Mouse (Mus musculus) stomach, postnatal 0 days (tissue): ENCODE measurements around the gene Fam126a. TPM values are rescaled to one million over a fixed set of nuclear protein-coding genes. Genes with fewer than 3 reads are reported as not detected.

ENCODE experiments used
- ATAC-seq: fragments of 200-750 bp; cut with Nextera tagmentation; 2 replicates; pipeline ENCODE4 v1.8.0; 2017; ENCODE audit not compliant: low FRiP score, low TSS enrichment
- DNase-seq: peaks from one replicate; pipeline ENCODE4 v3.0.0-alpha.2; 2016; ENCODE audit warnings: low spot score
- H3K27ac ChIP-seq: fragments of 300-500 bp; sonication (generic); replicated peaks from 2 replicates; pipeline ENCODE4 v1.5.1; 2014; ENCODE audit warnings: mild to moderate bottlenecking, control low read depth
- H3K27me3 ChIP-seq: fragments of 300-500 bp; sonication (generic); 2 replicates; pipeline ENCODE4 v1.6.1; 2014; ENCODE audit warnings: low read length; ENCODE audit not compliant: control insufficient read depth, insufficient read depth
- H3K36me3 ChIP-seq: fragments of 300-500 bp; sonication (generic); 2 replicates; pipeline ENCODE4 v1.6.1; 2014; ENCODE audit warnings: low read length, mixed read lengths; ENCODE audit not compliant: control insufficient read depth, insufficient read depth
- H3K4me1 ChIP-seq: fragments of 300-500 bp; sonication (generic); replicated peaks from 2 replicates; pipeline ENCODE4 v1.6.1; 2014; ENCODE audit warnings: antibody characterized with exemption; ENCODE audit not compliant: control insufficient read depth, insufficient read depth
- H3K4me2 ChIP-seq: fragments of 300-500 bp; sonication (generic); replicated peaks from 2 replicates; pipeline ENCODE4 v1.6.1; 2014; ENCODE audit warnings: low read depth, mild to moderate bottlenecking, control low read depth, moderate library complexity
- H3K4me3 ChIP-seq: fragments of 300-500 bp; sonication (generic); 2 replicates; pipeline ENCODE4 v1.5.1; 2014; ENCODE audit warnings: low read depth, low read length, control low read depth
- H3K9ac ChIP-seq: fragments of 300-500 bp; sonication (generic); 2 replicates; pipeline ENCODE4 v1.6.1; 2014; ENCODE audit warnings: mild to moderate bottlenecking, low read length, control low read depth, mixed read lengths
- H3K9me3 ChIP-seq: fragments of 300-500 bp; sonication (generic); 2 replicates; pipeline ENCODE4 v1.6.1; 2016; ENCODE audit warnings: low read length; ENCODE audit not compliant: control insufficient read depth
- CTCF ChIP-seq: IDR thresholded peaks from 2 replicates; pipeline ENCODE4 v1.5.1; 2016; ENCODE audit warnings: antibody characterized with exemption, low read depth, mild to moderate bottlenecking, moderate library complexity
- EP300 ChIP-seq: optimal IDR thresholded peaks from 2 replicates; pipeline ENCODE3; 2016; ENCODE audit warnings: antibody characterized with exemption
- WGBS: fragments of 180-500 bp; shearing (Covaris S2); extraction: QIAGEN DNeasy Blood & Tissue Kit; methylation state at CpG from one replicate; pipeline ENCODE4 v1.1.7; 2014; 5-methylcytosine and 5-hydroxymethylcytosine counted together
- polyA plus RNA-seq: library from polyadenylated mRNA; unstranded; fragments of >200 nt; fragmentation: Nextera tagmentation; extraction: Ambion mirVana; gene quantifications from 2 replicates; pipeline ENCODE4 v1.2.1, GENCODE M21; 2015

The Fam126a gene
- 4.9 and 5.0 TPM in 2 replicates for polyA plus RNA-seq

DNA sequence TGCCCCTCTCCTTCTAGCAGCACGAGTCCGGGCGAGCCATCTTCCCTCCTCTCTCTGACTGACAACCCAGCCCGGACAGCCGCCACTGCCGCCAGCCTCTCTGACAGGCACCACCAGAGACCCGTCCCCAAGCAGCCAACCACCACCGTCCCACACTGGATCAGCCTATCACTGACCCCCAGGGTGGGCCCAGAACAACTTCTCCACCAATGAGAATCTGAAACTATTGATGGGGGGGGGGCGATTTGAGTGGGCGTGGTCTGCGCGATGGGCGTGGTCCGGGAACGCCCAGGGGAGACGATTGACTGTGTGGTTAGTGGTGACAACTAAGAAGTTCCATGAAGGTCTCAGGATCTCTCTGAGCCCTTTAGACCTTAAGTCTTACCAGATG is at the start of gene Fam126a:
TSS of gene Fam126a (minus strand) at position 112 of the 391 bp plus-strand sequence.
- TF ChIP-seq CTCF (no peak), EP300 (no peak)

DNA sequence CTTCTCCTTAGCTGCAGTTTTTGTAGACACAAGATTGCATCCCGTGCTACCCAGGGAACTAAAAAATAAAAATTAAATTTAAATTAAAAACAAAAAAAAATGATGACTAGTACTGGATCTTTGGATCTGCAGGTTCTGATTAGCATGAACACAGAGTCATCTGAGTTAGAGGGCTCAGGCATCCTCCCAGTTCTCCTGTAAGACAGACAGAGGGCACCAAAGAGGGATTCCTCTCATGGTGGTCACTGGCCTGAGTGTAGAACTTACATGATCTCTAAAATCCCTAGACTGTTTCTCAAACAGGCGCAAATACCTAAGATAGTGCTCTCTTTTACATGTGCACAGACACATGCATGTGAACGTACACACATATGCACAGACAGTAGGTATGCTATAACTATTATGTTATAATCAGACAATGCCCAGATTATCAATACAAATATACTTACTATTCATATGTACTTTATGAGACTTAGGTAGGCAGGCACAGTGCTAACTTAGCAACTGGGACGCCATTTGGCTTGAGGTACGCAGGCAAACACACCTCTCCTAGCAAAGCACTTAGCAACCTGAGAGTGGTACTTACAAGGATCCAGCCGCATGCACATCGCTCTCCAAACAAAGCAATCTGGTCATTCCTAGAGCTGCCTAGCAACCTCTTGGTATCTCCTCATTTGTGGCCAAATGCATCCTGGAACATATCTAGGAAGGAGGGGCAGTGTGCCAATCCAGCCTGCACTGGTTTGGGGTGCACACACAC is 48.1 kb upstream of the Fam126a start:
- Histone ChIP-seq H3K27me3 (no peaks in the 10 kb centered on the region), H3K4me3 (no peak overlapping the region), H3K9me3 (no peaks in the 10 kb centered on the region), H3K4me1 (0 out of 2 replicates have a peak, but pooled peaks cover 2% of the 10 kb centered on the region), H3K9ac (no peak overlapping the region), H3K27ac (no peak overlapping the region), H3K36me3 (no peaks in the 10 kb centered on the region), H3K4me2 (no peak overlapping the region)
- ATAC-seq (no peak), DNase-seq (no peak)
- 64% methylated on average over 7 of the region's 7 CpGs for WGBS
- TF ChIP-seq EP300 (no peak), CTCF (peak; percentile 54)

More for the DNA sequence above, at the start of gene Fam126a:
- Histone ChIP-seq H3K9me3 (no peaks in the 10 kb centered on the region), H3K36me3 (no peaks in the 10 kb centered on the region), H3K4me1 (no peaks in the 10 kb centered on the region), H3K27ac (peak within 1 kb of the TSS; percentile 76), H3K4me2 (peak within 1 kb of the TSS; percentile 98), H3K27me3 (no peaks in the 10 kb centered on the region), H3K4me3 (peak within 1 kb of the TSS; percentile 79), H3K9ac (peak within 1 kb of the TSS; percentile 86)
- peak; percentile 89 for DNase-seq
- peak; percentile 100 for ATAC-seq
- 0% methylated on average over 16 of the region's 16 CpGs for WGBS

DNA sequence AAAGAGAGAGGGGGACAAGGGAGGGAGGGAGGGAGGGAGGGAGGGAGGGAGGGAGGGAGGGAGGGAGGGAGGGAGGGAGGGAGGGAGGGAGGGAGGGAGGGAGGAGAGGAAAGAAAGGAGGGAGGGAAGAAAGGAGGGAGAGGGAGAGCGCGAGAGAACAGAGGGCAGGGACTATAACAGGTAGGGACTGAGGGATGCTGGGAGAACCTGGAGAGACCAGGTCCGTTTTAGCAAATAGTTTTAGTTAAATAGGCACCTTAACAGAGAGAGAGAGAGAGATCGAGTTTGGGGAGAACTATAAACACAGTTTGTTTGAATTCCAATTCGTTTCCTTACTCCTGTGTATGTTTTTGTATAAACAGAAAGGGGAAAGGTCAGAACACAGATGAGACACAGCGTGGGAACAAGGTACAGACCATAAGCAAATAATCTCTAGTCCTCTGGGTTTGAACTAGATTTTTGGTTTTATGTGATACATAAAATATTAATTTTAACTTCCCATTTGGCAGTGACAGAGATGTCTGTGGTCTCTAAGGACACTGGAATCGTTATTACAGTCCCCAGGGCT is 47.3 kb upstream of the Fam126a start:
- Histone ChIP-seq H3K27me3 (no peaks in the 10 kb centered on the region), H3K4me3 (no peak overlapping the region), H3K36me3 (no peaks in the 10 kb centered on the region), H3K27ac (no peak overlapping the region), H3K4me2 (peak overlapping the region; percentile 42; the same call in 1 of the 2 replicates), H3K9me3 (no peaks in the 10 kb centered on the region), H3K9ac (no peak overlapping the region), H3K4me1 (0 out of 2 replicates have a peak, but pooled peaks cover 2% of the 10 kb centered on the region)
- TF ChIP-seq EP300 (no peak), CTCF (no peak)
- WGBS: 9% methylated on average over 7 of the region's 7 CpGs
- ATAC-seq: no peak
- DNase-seq: no peak

DNA sequence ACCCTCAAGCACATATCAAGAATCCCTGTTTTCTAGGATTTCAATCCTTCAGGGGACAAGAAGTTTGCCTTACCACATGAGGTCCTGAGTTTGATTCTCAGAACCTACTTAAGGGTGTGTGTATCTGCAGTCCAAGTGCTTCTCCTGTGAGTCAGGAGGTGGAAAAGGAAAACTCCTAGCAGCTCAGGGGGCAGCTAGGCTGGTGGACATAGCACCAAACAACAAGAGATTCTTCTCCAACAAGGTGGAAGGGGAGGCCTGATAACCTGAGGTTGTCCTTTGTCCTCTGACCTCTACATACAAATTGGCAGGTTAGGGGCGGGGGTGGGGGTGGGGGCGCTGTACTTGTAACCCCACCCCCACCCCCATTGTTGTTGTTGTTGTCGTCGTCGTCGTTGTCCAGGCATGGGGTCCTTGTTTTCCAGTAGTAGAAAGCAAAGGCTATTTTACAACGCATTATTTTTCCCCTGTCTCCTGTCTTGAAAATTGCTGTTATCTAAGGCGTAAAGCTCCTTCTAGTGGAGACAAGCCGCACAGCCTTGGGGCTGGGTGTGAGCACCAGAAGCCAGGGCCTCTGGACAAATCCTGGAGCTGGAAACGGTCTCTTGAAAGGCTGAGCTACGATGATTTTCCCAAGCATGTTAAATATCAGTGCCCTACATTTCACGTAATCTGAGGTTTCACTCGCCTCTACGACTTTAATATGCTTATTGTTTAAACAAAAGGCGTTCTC is 46.7 kb upstream of the Fam126a start:
- WGBS: under 1% methylated on average over 15 of the region's 15 CpGs
- no peaks in the 10 kb centered on the region for H3K9me3 ChIP-seq
- H3K27ac ChIP-seq: no peak overlapping the region
- H3K9ac ChIP-seq: no peak overlapping the region
- H3K4me3 ChIP-seq: no peak overlapping the region
- H3K36me3 ChIP-seq: no peaks in the 10 kb centered on the region
- 0 out of 2 replicates have a peak, but pooled peaks cover 2% of the 10 kb centered on the region for H3K4me1 ChIP-seq
- no peak for TF ChIP-seq EP300
- TF ChIP-seq CTCF: peak; percentile 87
- DNase-seq: peak; percentile 77
- ATAC-seq: peak; percentile 88
- H3K27me3 ChIP-seq: no peaks in the 10 kb centered on the region
- H3K4me2 ChIP-seq: peak overlapping the region; percentile 42

DNA sequence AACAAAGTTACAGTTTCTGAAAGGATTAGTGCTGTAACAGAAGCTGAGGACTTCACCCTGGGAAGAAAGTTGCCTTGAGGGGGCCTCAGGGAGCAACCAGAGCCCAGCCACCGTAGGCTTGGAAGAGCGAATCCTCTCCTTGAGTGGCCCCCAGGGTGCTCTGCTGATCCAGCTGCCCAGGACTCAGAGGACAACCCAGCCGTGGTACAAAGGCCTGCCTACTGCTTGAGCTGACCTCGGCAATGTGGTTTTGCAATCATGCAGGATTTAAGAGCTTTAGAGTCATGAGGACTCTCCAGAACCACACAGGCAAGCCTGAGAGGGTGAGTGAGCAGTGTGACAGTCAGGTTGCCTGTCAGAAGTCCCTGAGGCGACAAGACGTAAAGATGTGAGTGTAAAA is 41.5 kb upstream of the Fam126a start:
- Histone ChIP-seq H3K4me2 (no peak overlapping the region), H3K27ac (no peak overlapping the region), H3K27me3 (no peaks in the 10 kb centered on the region), H3K4me3 (no peak overlapping the region), H3K4me1 (0 out of 2 replicates have a peak, but pooled peaks cover 1% of the 10 kb centered on the region), H3K36me3 (no peaks in the 10 kb centered on the region), H3K9ac (no peak overlapping the region), H3K9me3 (no peaks in the 10 kb centered on the region)
- 79% methylated on average over 6 of the region's 6 CpGs for WGBS
- TF ChIP-seq CTCF (no peak), EP300 (no peak)
- no peak for DNase-seq
- ATAC-seq: no peak
